Mouse (Mus musculus) E14TG2a.4 (cell line): Measurements from ENCODE around the gene Prss45.

Experiments
- CTCF ChIP-seq: conservative IDR thresholded peaks from 2 replicates; pipeline ENCODE4 v1.5.1; 2014; ENCODE audit warnings: low read length
- NANOG ChIP-seq: IDR thresholded peaks from 2 replicates; pipeline ENCODE4 v1.6.1; 2014; ENCODE audit warnings: borderline replicate concordance, low read length, mixed read lengths
- POU5F1 ChIP-seq: IDR thresholded peaks from 2 replicates; pipeline ENCODE4 v1.6.1; 2014; ENCODE audit warnings: low read length, borderline replicate concordance

DNA sequence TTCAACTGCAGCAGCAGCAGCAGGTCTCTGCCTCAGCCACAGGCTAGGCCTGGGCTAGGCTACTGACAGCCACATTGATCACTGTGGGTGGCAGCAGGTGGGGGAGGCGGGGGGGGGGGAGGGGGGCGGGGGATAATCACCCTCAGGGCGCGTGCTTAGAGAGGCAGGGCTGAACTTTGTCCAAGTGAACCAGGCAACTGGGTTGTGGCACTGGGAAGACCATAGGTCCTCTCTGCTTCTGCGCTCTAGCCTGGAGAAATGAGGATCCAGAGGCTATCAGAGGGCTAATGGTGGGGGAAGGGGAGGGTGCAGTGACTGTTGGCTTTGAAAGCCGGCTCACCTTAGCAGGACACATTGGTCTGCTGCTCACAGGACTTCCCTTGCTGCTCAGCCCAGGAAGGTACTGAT lies 40.9 kb downstream of the Prss45 start:
- no peak for TF ChIP-seq CTCF
- no peak for TF ChIP-seq POU5F1
- no peak for TF ChIP-seq NANOG
